Mouse (Mus musculus): ENCODE results near the gene Adcy4. TPM values are rescaled to one million over a fixed set of nuclear protein-coding genes. Genes with fewer than 3 reads are reported as not detected.

The Adcy4 gene
- total and polyA plus RNA-seq, 2 experiments from 2014 or later, result 10.6 to 17.4 TPM

DNA sequence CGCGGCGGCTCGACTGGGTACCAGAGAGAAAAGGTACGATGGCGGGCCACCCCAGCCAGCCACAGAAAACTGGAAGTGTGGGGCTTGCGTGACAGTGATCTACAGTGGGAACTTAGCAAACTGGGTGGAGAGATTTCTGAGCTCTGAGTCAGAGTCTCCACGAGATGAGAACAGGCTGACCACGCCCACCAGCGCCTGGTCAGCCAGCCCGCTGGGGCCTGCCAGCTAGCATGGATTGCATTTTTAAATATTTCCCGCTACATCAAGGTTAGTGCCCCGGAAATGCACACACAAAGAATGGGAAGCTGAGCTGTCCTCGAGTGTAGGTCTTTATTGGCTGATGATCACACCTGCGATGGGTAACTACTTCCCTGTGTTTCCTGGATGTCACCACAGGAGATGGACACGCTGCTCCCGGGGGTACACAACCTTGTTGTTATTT lies 31.4 kb upstream of the Adcy4 start:
- H3K27ac ChIP-seq (ENCODE audit: low read depth), result 0 out of 2 replicates have a peak overlapping the region, but pooled peaks have one; percentile 40
- DNase-seq (ENCODE audit: low spot score), result peak; percentile 54
- peak overlapping the region; percentile 49 for H3K4me3 ChIP-seq (ENCODE audit: low read depth, low read length)
- peaks cover 3% of the 10 kb centered on the region; the same call in 1 of the 2 replicates for H3K4me1 ChIP-seq (ENCODE audit: control insufficient read depth, insufficient read depth)
- WGBS, result 17% methylated on average over 17 of the region's 17 CpGs
- peak; percentile 76 for ATAC-seq (ENCODE audit: insufficient read depth, low read depth)
- no peaks in the 10 kb centered on the region for H3K27me3 ChIP-seq (ENCODE audit: control insufficient read depth, insufficient read depth, low read length)
- no peaks in the 10 kb centered on the region for H3K9me3 ChIP-seq (replicated peaks; ENCODE audit: control insufficient read depth, low read length)
- peak overlapping the region; percentile 68 for H3K4me2 ChIP-seq (ENCODE audit: low read depth, low read length)
- H3K9ac ChIP-seq (replicated peaks; ENCODE audit: low read depth, low read length), result peak overlapping the region; percentile 26; the same call in 1 of the 2 replicates
- no peak for TF ChIP-seq EP300 (IDR thresholded peaks at IDR 0.05; ENCODE audit: low read depth)
- no peak for TF ChIP-seq CTCF (IDR thresholded peaks at IDR 0.05; ENCODE audit: low read depth)
- H3K36me3 ChIP-seq (replicated peaks; ENCODE audit: control insufficient read depth, insufficient read depth, low read length), result no peaks in the 10 kb centered on the region

DNA sequence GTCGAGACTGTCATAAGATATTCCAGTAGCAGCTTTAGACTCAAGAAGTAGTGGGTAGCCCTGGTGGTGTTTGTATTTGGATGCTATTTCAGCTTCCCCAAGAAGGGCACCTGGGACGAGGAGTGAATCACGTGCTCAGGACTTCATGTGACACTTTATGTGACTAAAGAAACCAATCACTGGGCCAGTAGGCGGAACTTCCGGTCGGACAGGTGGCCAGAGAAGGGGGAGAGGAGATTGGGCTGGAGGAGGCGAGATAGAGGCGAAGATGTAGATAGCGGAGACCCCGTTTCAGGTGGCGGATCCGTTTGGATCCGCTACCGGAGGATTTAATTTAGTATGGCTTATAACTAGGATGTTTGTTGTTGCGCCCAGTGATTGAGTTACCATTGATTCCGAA lies 31.0 kb upstream of the Adcy4 start:
- TF ChIP-seq EP300 (IDR thresholded peaks at IDR 0.05; ENCODE audit: low read depth) (no peak), CTCF (IDR thresholded peaks at IDR 0.05; ENCODE audit: low read depth) (no peak)
- ATAC-seq (ENCODE audit: insufficient read depth, low read depth), result peak; percentile 67; the same call in 1 of the 2 replicates
- DNase-seq (ENCODE audit: low spot score), result peak; percentile 56
- H3K27ac ChIP-seq (ENCODE audit: low read depth), result 0 out of 2 replicates have a peak overlapping the region, but pooled peaks have one; percentile 40
- H3K27me3 ChIP-seq (ENCODE audit: control insufficient read depth, insufficient read depth, low read length), result no peaks in the 10 kb centered on the region
- WGBS, result 31% methylated on average over 16 of the region's 16 CpGs
- H3K36me3 ChIP-seq (replicated peaks; ENCODE audit: control insufficient read depth, insufficient read depth, low read length), result no peaks in the 10 kb centered on the region
- peak overlapping the region; percentile 26; the same call in 1 of the 2 replicates for H3K9ac ChIP-seq (replicated peaks; ENCODE audit: low read depth, low read length)
- H3K4me3 ChIP-seq (ENCODE audit: low read depth, low read length), result peak overlapping the region; percentile 49
- H3K4me1 ChIP-seq (ENCODE audit: control insufficient read depth, insufficient read depth), result peaks cover 3% of the 10 kb centered on the region; the same call in 1 of the 2 replicates
- peak overlapping the region; percentile 68 for H3K4me2 ChIP-seq (ENCODE audit: low read depth, low read length)
- H3K9me3 ChIP-seq (replicated peaks; ENCODE audit: control insufficient read depth, low read length), result no peaks in the 10 kb centered on the region

DNA sequence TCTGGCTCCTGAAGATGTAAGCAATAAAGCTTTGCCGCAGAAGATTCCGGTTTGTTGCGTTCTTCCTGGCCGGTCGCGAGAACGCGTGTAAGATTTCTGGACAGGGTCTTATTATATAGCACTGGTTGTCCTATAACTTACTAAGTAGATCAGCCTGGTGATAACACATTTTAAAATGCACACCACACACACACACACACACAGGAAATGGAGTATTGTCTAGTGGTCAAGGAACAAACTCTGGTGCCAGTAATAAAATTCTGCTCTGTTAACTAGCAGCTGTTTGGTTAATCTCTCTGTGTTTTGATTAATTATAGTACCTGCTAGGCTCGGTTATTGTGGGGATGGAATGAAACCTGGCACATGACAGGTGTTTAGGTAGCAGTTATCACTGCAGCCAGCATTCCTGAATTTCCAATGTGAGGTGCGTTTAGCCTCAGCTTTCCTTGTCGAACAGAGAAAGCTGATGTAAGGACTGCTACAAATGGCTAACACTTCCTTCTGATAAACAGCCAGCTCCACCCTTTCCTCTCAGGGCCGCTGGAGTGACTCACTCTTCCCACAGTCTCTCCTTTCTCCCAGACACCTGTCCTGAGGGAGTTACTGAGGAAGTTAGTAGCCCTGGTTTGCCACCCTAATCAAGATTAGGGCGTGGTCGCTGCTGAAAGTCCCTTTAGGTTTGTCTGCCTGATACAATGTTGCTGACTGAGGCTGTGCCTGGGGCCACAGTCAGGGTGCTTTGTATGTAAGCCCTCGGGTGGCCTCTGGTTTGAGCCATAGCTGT lies 11.7 kb upstream of the Adcy4 start:
- H3K27me3 ChIP-seq (ENCODE audit: control insufficient read depth, insufficient read depth, low read length), result no peaks in the 10 kb centered on the region
- peak; percentile 76 for ATAC-seq (ENCODE audit: insufficient read depth, low read depth)
- no peaks in the 10 kb centered on the region for H3K36me3 ChIP-seq (replicated peaks; ENCODE audit: control insufficient read depth, insufficient read depth, low read length)
- WGBS, result 60% methylated on average over 15 of the region's 15 CpGs
- 0 out of 2 replicates have a peak, but pooled peaks cover 2% of the 10 kb centered on the region for H3K4me1 ChIP-seq (ENCODE audit: control insufficient read depth, insufficient read depth)
- H3K9ac ChIP-seq (replicated peaks; ENCODE audit: low read depth, low read length), result no peak overlapping the region
- H3K27ac ChIP-seq (ENCODE audit: low read depth), result peak overlapping the region; percentile 65
- TF ChIP-seq CTCF (IDR thresholded peaks at IDR 0.05; ENCODE audit: low read depth) (no peak), EP300 (IDR thresholded peaks at IDR 0.05; ENCODE audit: low read depth) (peak; percentile 64; the same call in 1 of the 2 replicates)
- no peak overlapping the region for H3K4me3 ChIP-seq (ENCODE audit: low read depth, low read length)
- no peaks in the 10 kb centered on the region for H3K9me3 ChIP-seq (replicated peaks; ENCODE audit: control insufficient read depth, low read length)
- no peak overlapping the region for H3K4me2 ChIP-seq (ENCODE audit: low read depth, low read length)
- DNase-seq (ENCODE audit: low spot score), result peak; percentile 76

- Histone ChIP-seq H3K4me2 (ENCODE audit: low read depth, low read length) (no peak overlapping the region), H3K9me3 (replicated peaks; ENCODE audit: control insufficient read depth, low read length) (no peaks in the 10 kb centered on the region), H3K36me3 (replicated peaks; ENCODE audit: control insufficient read depth, insufficient read depth, low read length) (no peaks in the 10 kb centered on the region), H3K4me1 (ENCODE audit: control insufficient read depth, insufficient read depth) (0 out of 2 replicates have a peak, but pooled peaks cover 3% of the 10 kb centered on the region), H3K9ac (replicated peaks; ENCODE audit: low read depth, low read length) (no peak overlapping the region), H3K27me3 (ENCODE audit: control insufficient read depth, insufficient read depth, low read length) (peaks cover 5% of the 10 kb centered on the region; the same call in 1 of the 2 replicates), H3K4me3 (ENCODE audit: low read depth, low read length) (no peak overlapping the region), H3K27ac (ENCODE audit: low read depth) (no peak overlapping the region)
- DNase-seq (ENCODE audit: low spot score) (no peak), ATAC-seq (ENCODE audit: insufficient read depth, low read depth) (no peak)
- WGBS, result 52% methylated on average over 2 of the region's 2 CpGs
- no peak for TF ChIP-seq EP300 (IDR thresholded peaks at IDR 0.05; ENCODE audit: low read depth)
- TF ChIP-seq CTCF (IDR thresholded peaks at IDR 0.05; ENCODE audit: low read depth), result no peak
These were observed 10.1 kb upstream of the Adcy4 start for GRCm38 (mm10) chr14:55793946-55794345.

- H3K36me3 ChIP-seq (replicated peaks; ENCODE audit: control insufficient read depth, insufficient read depth, low read length), result no peaks in the 10 kb centered on the region
- ATAC-seq (ENCODE audit: insufficient read depth, low read depth) (no peak), DNase-seq (ENCODE audit: low spot score) (no peak)
- no peak overlapping the region for H3K9ac ChIP-seq (replicated peaks; ENCODE audit: low read depth, low read length)
- TF ChIP-seq CTCF (IDR thresholded peaks at IDR 0.05; ENCODE audit: low read depth) (no peak), EP300 (IDR thresholded peaks at IDR 0.05; ENCODE audit: low read depth) (no peak)
- H3K4me3 ChIP-seq (ENCODE audit: low read depth, low read length), result no peak overlapping the region
- 63% methylated on average over 2 of the region's 2 CpGs for WGBS
- H3K9me3 ChIP-seq (replicated peaks; ENCODE audit: control insufficient read depth, low read length), result no peaks in the 10 kb centered on the region
- peaks cover 8% of the 10 kb centered on the region; the same call in 1 of the 2 replicates for H3K4me1 ChIP-seq (ENCODE audit: control insufficient read depth, insufficient read depth)
- H3K4me2 ChIP-seq (ENCODE audit: low read depth, low read length), result no peak overlapping the region
- peaks cover 9% of the 10 kb centered on the region for H3K27me3 ChIP-seq (ENCODE audit: control insufficient read depth, insufficient read depth, low read length)
- no peak overlapping the region for H3K27ac ChIP-seq (ENCODE audit: low read depth)
These were observed 9.6 kb upstream of the Adcy4 start for GRCm38 (mm10) chr14:55793461-55793860.
